Mouse (Mus musculus): ENCODE measurements around the gene Phf11b. TPM values are rescaled to one million over a fixed set of nuclear protein-coding genes. Genes with fewer than 3 reads are reported as not detected.
"Not testable (repeated sequence)": the region's sequence is repeated elsewhere in the genome, so short reads cannot be mapped to it uniquely, and the experiment has no call there.

Gene Phf11b
- polyA plus RNA-seq, 1 experiment from 2014 or later, result 1.4 TPM

GRCm38 (mm10) chr14:59336056-59336455, 5.1 kb downstream of the Phf11b start:
- H3K36me3 ChIP-seq (ENCODE audit: control insufficient read depth, insufficient read depth, low read length); ATAC-seq (ENCODE audit: insufficient number of reproducible peaks, insufficient read depth, low FRiP score, low read depth); H3K4me2 ChIP-seq (ENCODE audit: low read length); H3K27me3 ChIP-seq (ENCODE audit: control insufficient read depth, insufficient read depth, low read length); H3K9ac ChIP-seq (ENCODE audit: low read length); H3K9me3 ChIP-seq (ENCODE audit: control insufficient read depth, low read length); H3K4me1 ChIP-seq (ENCODE audit: control insufficient read depth in 2 of 2, insufficient read depth in 2 of 2, low read length in 2 of 2); H3K27ac ChIP-seq (replicated peaks in 1 of 2; ENCODE audit: control insufficient read depth in 1 of 2, insufficient read depth in 1 of 2, low read depth in 2 of 2, low read length in 2 of 2); H3K4me3 ChIP-seq (ENCODE audit: control insufficient read depth in 1 of 2, insufficient read depth in 1 of 2, low read depth in 1 of 2, low read length in 2 of 2): not testable (repeated sequence)
- WGBS, result 74% methylated on average over 3 of the region's 3 CpGs

- not testable (repeated sequence) for H3K4me2 ChIP-seq (ENCODE audit: low read length); H3K27me3 ChIP-seq (ENCODE audit: control insufficient read depth, insufficient read depth, low read length); H3K36me3 ChIP-seq (ENCODE audit: control insufficient read depth, insufficient read depth, low read length); H3K4me1 ChIP-seq (ENCODE audit: control insufficient read depth in 2 of 2, insufficient read depth in 2 of 2, low read length in 2 of 2); H3K4me3 ChIP-seq (ENCODE audit: control insufficient read depth in 1 of 2, insufficient read depth in 1 of 2, low read depth in 1 of 2, low read length in 2 of 2); H3K27ac ChIP-seq (replicated peaks in 1 of 2; ENCODE audit: control insufficient read depth in 1 of 2, insufficient read depth in 1 of 2, low read depth in 2 of 2, low read length in 2 of 2); H3K9me3 ChIP-seq (ENCODE audit: control insufficient read depth, low read length); H3K9ac ChIP-seq (ENCODE audit: low read length); ATAC-seq (ENCODE audit: insufficient number of reproducible peaks, insufficient read depth, low FRiP score, low read depth)
- WGBS, result 43% methylated on average over 3 of the region's 3 CpGs
Observed at GRCm38 (mm10) chr14:59330499-59330898, 10.7 kb downstream of the Phf11b start.

- not testable (repeated sequence) for H3K4me3 ChIP-seq (ENCODE audit: control insufficient read depth in 1 of 2, insufficient read depth in 1 of 2, low read depth in 1 of 2, low read length in 2 of 2); H3K27me3 ChIP-seq (ENCODE audit: control insufficient read depth, insufficient read depth, low read length); H3K9ac ChIP-seq (ENCODE audit: low read length); H3K36me3 ChIP-seq (ENCODE audit: control insufficient read depth, insufficient read depth, low read length); H3K4me2 ChIP-seq (ENCODE audit: low read length); H3K27ac ChIP-seq (replicated peaks in 1 of 2; ENCODE audit: control insufficient read depth in 1 of 2, insufficient read depth in 1 of 2, low read depth in 2 of 2, low read length in 2 of 2); H3K9me3 ChIP-seq (ENCODE audit: control insufficient read depth, low read length); H3K4me1 ChIP-seq (ENCODE audit: control insufficient read depth in 2 of 2, insufficient read depth in 2 of 2, low read length in 2 of 2); ATAC-seq (ENCODE audit: insufficient number of reproducible peaks, insufficient read depth, low FRiP score, low read depth)
- 82% methylated on average over 6 of the region's 6 CpGs for WGBS
Observed at GRCm38 (mm10) chr14:59319970-59320369, 21.2 kb downstream of the Phf11b start.

GRCm38 (mm10) chr14:59319036-59319435, 22.1 kb downstream of the Phf11b start:
- ATAC-seq (ENCODE audit: insufficient number of reproducible peaks, insufficient read depth, low FRiP score, low read depth); H3K36me3 ChIP-seq (ENCODE audit: control insufficient read depth, insufficient read depth, low read length); H3K27me3 ChIP-seq (ENCODE audit: control insufficient read depth, insufficient read depth, low read length); H3K4me3 ChIP-seq (ENCODE audit: control insufficient read depth in 1 of 2, insufficient read depth in 1 of 2, low read depth in 1 of 2, low read length in 2 of 2); H3K27ac ChIP-seq (replicated peaks in 1 of 2; ENCODE audit: control insufficient read depth in 1 of 2, insufficient read depth in 1 of 2, low read depth in 2 of 2, low read length in 2 of 2); H3K9ac ChIP-seq (ENCODE audit: low read length); H3K9me3 ChIP-seq (ENCODE audit: control insufficient read depth, low read length); H3K4me1 ChIP-seq (ENCODE audit: control insufficient read depth in 2 of 2, insufficient read depth in 2 of 2, low read length in 2 of 2); H3K4me2 ChIP-seq (ENCODE audit: low read length): not testable (repeated sequence)
- 75% methylated on average over 3 of the region's 3 CpGs for WGBS

GRCm38 (mm10) chr14:59297391-59297790, 43.8 kb downstream of the Phf11b start, which contains the start of gene Phf11a:
Gene Phf11a, minus strand, starts transcription at chr14:59297522.
- not testable (repeated sequence) for H3K9me3 ChIP-seq (ENCODE audit: control insufficient read depth, low read length); H3K27ac ChIP-seq (replicated peaks in 1 of 2; ENCODE audit: control insufficient read depth in 1 of 2, insufficient read depth in 1 of 2, low read depth in 2 of 2, low read length in 2 of 2)
- 64% methylated on average over 1 of the region's 1 CpGs for WGBS

DNA sequence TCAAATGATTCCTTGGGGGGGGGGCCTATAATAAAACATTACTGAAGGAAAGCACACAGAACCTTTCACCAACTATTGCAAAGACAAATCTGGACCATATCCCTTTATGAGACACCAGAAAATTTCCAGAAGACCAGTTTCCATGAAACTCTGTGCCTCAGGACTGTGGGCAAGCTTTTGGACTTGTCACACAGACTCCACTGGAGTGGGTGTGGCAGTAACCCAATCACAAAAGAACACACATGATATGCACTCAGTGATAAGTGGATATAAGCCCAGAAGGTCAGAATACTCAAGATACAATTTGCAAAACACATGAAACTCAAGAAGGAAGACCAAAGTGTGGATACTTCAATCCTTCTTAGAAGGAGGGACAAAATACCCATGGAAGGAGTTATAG, 49.4 kb downstream of the Phf11b start:
- H3K27ac ChIP-seq (replicated peaks in 1 of 2; ENCODE audit: control insufficient read depth in 1 of 2, insufficient read depth in 1 of 2, low read depth in 2 of 2, low read length in 2 of 2); H3K4me2 ChIP-seq (ENCODE audit: low read length); H3K4me3 ChIP-seq (ENCODE audit: control insufficient read depth in 1 of 2, insufficient read depth in 1 of 2, low read depth in 1 of 2, low read length in 2 of 2); H3K9ac ChIP-seq (ENCODE audit: low read length); H3K27me3 ChIP-seq (ENCODE audit: control insufficient read depth, insufficient read depth, low read length); H3K4me1 ChIP-seq (ENCODE audit: control insufficient read depth in 2 of 2, insufficient read depth in 2 of 2, low read length in 2 of 2); H3K9me3 ChIP-seq (ENCODE audit: control insufficient read depth, low read length); H3K36me3 ChIP-seq (ENCODE audit: control insufficient read depth, insufficient read depth, low read length); ATAC-seq (ENCODE audit: insufficient number of reproducible peaks, insufficient read depth, low FRiP score, low read depth): not testable (repeated sequence)

More at GRCm38 (mm10) chr14:59297391-59297790, 43.8 kb downstream of the Phf11b start, which contains the start of gene Phf11a:
- not testable (repeated sequence) for ATAC-seq (ENCODE audit: insufficient number of reproducible peaks, insufficient read depth, low FRiP score, low read depth); H3K36me3 ChIP-seq (ENCODE audit: control insufficient read depth, insufficient read depth, low read length); H3K4me1 ChIP-seq (ENCODE audit: control insufficient read depth in 2 of 2, insufficient read depth in 2 of 2, low read length in 2 of 2); H3K4me2 ChIP-seq (ENCODE audit: low read length); H3K27me3 ChIP-seq (ENCODE audit: control insufficient read depth, insufficient read depth, low read length); H3K9ac ChIP-seq (ENCODE audit: low read length); H3K4me3 ChIP-seq (ENCODE audit: control insufficient read depth in 1 of 2, insufficient read depth in 1 of 2, low read depth in 1 of 2, low read length in 2 of 2)

- WGBS, result 91% methylated on average over 4 of the region's 4 CpGs
- not testable (repeated sequence) for H3K27ac ChIP-seq (replicated peaks in 1 of 2; ENCODE audit: control insufficient read depth in 1 of 2, insufficient read depth in 1 of 2, low read depth in 2 of 2, low read length in 2 of 2); H3K4me3 ChIP-seq (ENCODE audit: control insufficient read depth in 1 of 2, insufficient read depth in 1 of 2, low read depth in 1 of 2, low read length in 2 of 2); H3K27me3 ChIP-seq (ENCODE audit: control insufficient read depth, insufficient read depth, low read length); H3K36me3 ChIP-seq (ENCODE audit: control insufficient read depth, insufficient read depth, low read length); H3K4me2 ChIP-seq (ENCODE audit: low read length); H3K9me3 ChIP-seq (ENCODE audit: control insufficient read depth, low read length); ATAC-seq (ENCODE audit: insufficient number of reproducible peaks, insufficient read depth, low FRiP score, low read depth); H3K4me1 ChIP-seq (ENCODE audit: control insufficient read depth in 2 of 2, insufficient read depth in 2 of 2, low read length in 2 of 2); H3K9ac ChIP-seq (ENCODE audit: low read length)
Observed at GRCm38 (mm10) chr14:59274961-59275360, 66.2 kb downstream of the Phf11b start.

Data from heart, embryonic 14.5 days (tissue).